Mouse (Mus musculus) limb, embryonic 14.5 days (tissue): ENCODE results near the gene Prim1. TPM values are rescaled to one million over a fixed set of nuclear protein-coding genes. Genes with fewer than 3 reads are reported as not detected.
"Not testable (repeated sequence)": the region's sequence is repeated elsewhere in the genome, so short reads cannot be mapped to it uniquely, and the experiment has no call there.

Experiments used
- ATAC-seq: fragments of 200-750 bp; cut with Nextera tagmentation; 2 replicates; pipeline ENCODE4 v1.8.0; 2017; ENCODE audit warnings: low read depth, moderate number of reproducible peaks, moderate TSS enrichment; ENCODE audit not compliant: low FRiP score
- DNase-seq: peaks from one replicate; pipeline ENCODE4 v3.0.0-alpha.2; 2015; ENCODE audit warnings: low spot score
- H3K27ac ChIP-seq: fragments of 300-500 bp; sonication (generic); replicated peaks from 2 replicates; pipeline ENCODE4 v1.5.1; 2014; ENCODE audit warnings: low read depth, mild to moderate bottlenecking, low read length, moderate library complexity, mixed read lengths
- H3K27me3 ChIP-seq: fragments of 300-500 bp; sonication (generic); 2 replicates; pipeline ENCODE4 v1.6.1; 2014; ENCODE audit warnings: low read length, mixed read lengths; ENCODE audit not compliant: control insufficient read depth, insufficient read depth
- H3K36me3 ChIP-seq: fragments of 300-500 bp; sonication (generic); 2 replicates; pipeline ENCODE4 v1.6.1; 2014; ENCODE audit warnings: mild to moderate bottlenecking, low read length, moderate library complexity, mixed read lengths; ENCODE audit not compliant: control insufficient read depth, insufficient read depth
- H3K4me1 ChIP-seq: fragments of 300-500 bp; sonication (generic); 2 replicates; pipeline ENCODE4 v1.6.1; 2014; ENCODE audit warnings: antibody characterized with exemption, low read length, mixed read lengths; ENCODE audit not compliant: control insufficient read depth, insufficient read depth
- H3K4me2 ChIP-seq: fragments of 300-500 bp; sonication (generic); replicated peaks from 2 replicates; pipeline ENCODE4 v1.6.1; 2014; ENCODE audit warnings: low read depth, mild to moderate bottlenecking, low read length, moderate library complexity; ENCODE audit not compliant: severe bottlenecking
- H3K4me3 ChIP-seq: fragments of 300-500 bp; sonication (generic); replicated peaks from 2 replicates; pipeline ENCODE4 v1.5.1; 2014; ENCODE audit warnings: low read length
- H3K9ac ChIP-seq: fragments of 300-500 bp; sonication (generic); 2 replicates; pipeline ENCODE4 v1.6.1; 2014; ENCODE audit warnings: mild to moderate bottlenecking, low read depth, low read length, moderate library complexity; ENCODE audit not compliant: severe bottlenecking
- H3K9me3 ChIP-seq: fragments of 300-500 bp; sonication (generic); 2 replicates; pipeline ENCODE4 v1.6.1; 2016; ENCODE audit warnings: low read length; ENCODE audit not compliant: control insufficient read depth
- POLR2A ChIP-seq: fragments of 200-500 bp; IDR thresholded peaks from 2 replicates; pipeline ENCODE4 v1.8.0; 2012; ENCODE audit warnings: inconsistent platforms, mild to moderate bottlenecking, moderate library complexity, borderline replicate concordance; ENCODE audit not compliant: insufficient read depth, insufficient read length; ENCODE audit errors: extremely low read depth
- WGBS: fragments of 180-500 bp; shearing (Covaris S2); extraction: QIAGEN DNeasy Blood & Tissue Kit; methylation state at CpG from one replicate; pipeline ENCODE4 v1.1.7; 2014; 5-methylcytosine and 5-hydroxymethylcytosine counted together
- polyA plus RNA-seq, 2 experiments: library from polyadenylated mRNA; depleted of rRNA in 1 of 2; stranded (reverse) in 1 of 2; unstranded in 1 of 2; fragments of >200 nt; fragmentation: Nextera tagmentation in 1 of 2; extraction: Ambion mirVana in 1 of 2; gene quantifications; 2 replicates each; pipeline versions ENCODE4 v1.2.1 to v1.2.3; 2012 to 2014

The Prim1 gene
- polyA plus RNA-seq, 2 experiments = 59.5 to 73.9 TPM

GRCm38 (mm10) chr10:128051589-128051988 is 36.6 kb downstream of the Prim1 start:
- no peak overlapping the region for H3K4me2 ChIP-seq
- H3K4me1 ChIP-seq = no peaks in the 10 kb centered on the region
- H3K9ac ChIP-seq = no peak overlapping the region
- DNase-seq (no peak), ATAC-seq (no peak)
- no peaks in the 10 kb centered on the region for H3K27me3 ChIP-seq
- no peaks in the 10 kb centered on the region for H3K9me3 ChIP-seq
- peaks cover 48% of the 10 kb centered on the region for H3K36me3 ChIP-seq
- no peak for TF ChIP-seq POLR2A
- 93% methylated on average over 5 of the region's 5 CpGs for WGBS
- H3K27ac ChIP-seq = no peak overlapping the region
- H3K4me3 ChIP-seq = no peak overlapping the region

GRCm38 (mm10) chr10:128052136-128052535 is 37.2 kb downstream of the Prim1 start:
- peaks cover 43% of the 10 kb centered on the region for H3K36me3 ChIP-seq
- not testable (repeated sequence) for H3K9me3 ChIP-seq, H3K9ac ChIP-seq, H3K4me2 ChIP-seq, H3K27ac ChIP-seq, ATAC-seq, H3K4me1 ChIP-seq, H3K4me3 ChIP-seq, H3K27me3 ChIP-seq, DNase-seq
- WGBS = 100% methylated on average over 1 of the region's 2 CpGs

- H3K4me2 ChIP-seq = no peak overlapping the region
- ATAC-seq = no peak
- H3K4me3 ChIP-seq = no peak overlapping the region
- no peak overlapping the region for H3K9ac ChIP-seq
- H3K27ac ChIP-seq = no peak overlapping the region
- H3K9me3 ChIP-seq = no peaks in the 10 kb centered on the region
- WGBS = 89% methylated on average over 8 of the region's 8 CpGs
- no peak for TF ChIP-seq POLR2A
- H3K36me3 ChIP-seq = peaks cover 34% of the 10 kb centered on the region
- H3K27me3 ChIP-seq = no peaks in the 10 kb centered on the region
- peaks cover 5% of the 10 kb centered on the region; the same call in 1 of the 2 replicates for H3K4me1 ChIP-seq
- no peak for DNase-seq
Measured at GRCm38 (mm10) chr10:128053001-128053400, 38.0 kb downstream of the Prim1 start.

GRCm38 (mm10) chr10:128058184-128058583 is 43.2 kb downstream of the Prim1 start:
- peak overlapping the region; percentile 90 for H3K4me3 ChIP-seq
- peaks cover 11% of the 10 kb centered on the region; the same call in 1 of the 2 replicates for H3K36me3 ChIP-seq
- TF ChIP-seq POLR2A = no peak
- WGBS = 2% methylated on average over 18 of the region's 18 CpGs
- no peaks in the 10 kb centered on the region for H3K27me3 ChIP-seq
- DNase-seq (no peak), ATAC-seq (peak; percentile 24)
- peaks cover 15% of the 10 kb centered on the region for H3K4me1 ChIP-seq
- peak overlapping the region; percentile 94 for H3K9ac ChIP-seq
- H3K9me3 ChIP-seq = no peaks in the 10 kb centered on the region
- H3K4me2 ChIP-seq = peak overlapping the region; percentile 68
- peak overlapping the region; percentile 96 for H3K27ac ChIP-seq

- Histone ChIP-seq H3K4me3 (peak within 1 kb of the TSS; percentile 90), H3K27ac (peak within 1 kb of the TSS; percentile 96), H3K4me2 (peak within 1 kb of the TSS; percentile 72), H3K9ac (peak within 1 kb of the TSS; percentile 94), H3K9me3 (no peaks in the 10 kb centered on the region), H3K36me3 (peaks cover 15% of the 10 kb centered on the region), H3K4me1 (peaks cover 15% of the 10 kb centered on the region), H3K27me3 (no peaks in the 10 kb centered on the region)
- peak; percentile 99 for DNase-seq
- WGBS = under 1% methylated on average over 59 of the region's 72 CpGs
- peak; percentile 93 for ATAC-seq
- peak; percentile 82; the same call in 1 of the 2 replicates for TF ChIP-seq POLR2A
Measured at GRCm38 (mm10) chr10:128058601-128059151, 43.7 kb downstream of the Prim1 start, which contains the start of gene Ptges3. TSS of gene Ptges3 (plus strand) at chr10:128058954.
